Mouse (Mus musculus): Measurements from ENCODE around the gene Tbc1d22a. TPM values are rescaled to one million over a fixed set of nuclear protein-coding genes. Genes with fewer than 3 reads are reported as not detected.

Gene Tbc1d22a
- polyA plus RNA-seq, 1 experiment from 2014 or later: 10.8 TPM

DNA sequence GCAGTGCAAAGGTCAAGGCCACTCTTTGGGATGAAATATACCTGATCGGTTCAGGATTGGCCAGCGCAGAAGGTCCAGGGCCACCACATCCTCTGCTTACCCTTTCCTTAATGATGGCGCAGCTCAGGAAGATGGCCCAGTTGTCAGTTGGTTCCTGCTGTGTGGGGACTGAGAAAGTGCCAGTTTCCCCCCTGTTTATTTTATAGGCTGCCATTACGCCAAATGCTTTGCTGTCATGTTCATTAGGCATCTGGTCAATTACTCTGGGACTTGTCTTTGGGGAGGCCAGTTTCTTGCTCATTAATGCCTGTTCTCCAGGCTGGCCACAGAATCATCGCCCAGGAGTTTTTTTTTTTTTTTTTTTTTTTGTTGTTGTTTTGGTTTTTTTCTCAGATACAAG, 299.1 kb downstream of the Tbc1d22a start:
- H3K4me1 ChIP-seq: 0 out of 2 replicates have a peak, but pooled peaks cover 5% of the 10 kb centered on the region
- H3K27ac ChIP-seq: no peak overlapping the region
- no peaks in the 10 kb centered on the region for H3K36me3 ChIP-seq (replicated peaks)
- no peak for DNase-seq (ENCODE audit: extremely low spot score, low spot score)
- no peaks in the 10 kb centered on the region for H3K27me3 ChIP-seq (ENCODE audit: poor library complexity, severe bottlenecking)
- WGBS: 90% methylated on average over 5 of the region's 5 CpGs
- H3K4me3 ChIP-seq: no peak overlapping the region
- no peaks in the 10 kb centered on the region for H3K9me3 ChIP-seq

- WGBS: 75% methylated on average over 4 of the region's 4 CpGs
Observed at GRCm38 (mm10) chr15:86520201-86520600, 305.9 kb downstream of the Tbc1d22a start.

GRCm38 (mm10) chr15:86535356-86535755, 321.1 kb downstream of the Tbc1d22a start:
- Histone ChIP-seq H3K27me3 (ENCODE audit: poor library complexity, severe bottlenecking) (no peaks in the 10 kb centered on the region), H3K36me3 (replicated peaks) (no peaks in the 10 kb centered on the region), H3K4me3 (no peak overlapping the region), H3K9me3 (no peaks in the 10 kb centered on the region), H3K4me1 (no peaks in the 10 kb centered on the region), H3K27ac (no peak overlapping the region)
- DNase-seq (ENCODE audit: extremely low spot score, low spot score): no peak
- WGBS: 86% methylated on average over 6 of the region's 6 CpGs

More at GRCm38 (mm10) chr15:86520201-86520600, 305.9 kb downstream of the Tbc1d22a start:
- Histone ChIP-seq H3K9me3 (no peaks in the 10 kb centered on the region; the same call in 1 of the 2 replicates), H3K4me3 (no peak overlapping the region), H3K27me3 (ENCODE audit: poor library complexity, severe bottlenecking) (no peaks in the 10 kb centered on the region), H3K4me1 (0 out of 2 replicates have a peak, but pooled peaks cover 4% of the 10 kb centered on the region), H3K27ac (no peak overlapping the region), H3K36me3 (replicated peaks) (no peaks in the 10 kb centered on the region)
- no peak for DNase-seq (ENCODE audit: extremely low spot score, low spot score)

GRCm38 (mm10) chr15:86542371-86542770, 328.1 kb downstream of the Tbc1d22a start:
- DNase-seq (ENCODE audit: extremely low spot score, low spot score): no peak
- no peaks in the 10 kb centered on the region for H3K36me3 ChIP-seq (replicated peaks)
- 88% methylated on average over 3 of the region's 3 CpGs for WGBS
- H3K4me1 ChIP-seq: no peaks in the 10 kb centered on the region
- H3K9me3 ChIP-seq: no peaks in the 10 kb centered on the region
- H3K27ac ChIP-seq: no peak overlapping the region
- no peaks in the 10 kb centered on the region for H3K27me3 ChIP-seq (ENCODE audit: poor library complexity, severe bottlenecking)
- H3K4me3 ChIP-seq: no peak overlapping the region

- Histone ChIP-seq H3K36me3 (replicated peaks) (no peaks in the 10 kb centered on the region), H3K27me3 (ENCODE audit: poor library complexity, severe bottlenecking) (no peaks in the 10 kb centered on the region), H3K27ac (no peak overlapping the region), H3K4me1 (no peaks in the 10 kb centered on the region), H3K9me3 (peaks cover 17% of the 10 kb centered on the region; the same call in 1 of the 2 replicates), H3K4me3 (no peak overlapping the region)
- no peak for DNase-seq (ENCODE audit: extremely low spot score, low spot score)
- WGBS: 89% methylated on average over 1 of the region's 1 CpGs
Observed at GRCm38 (mm10) chr15:86544122-86544795, 330.0 kb downstream of the Tbc1d22a start.

Other genes starting within 250 kb of the Tbc1d22a start
- 2.4 and 2.6 TPM in 2 replicates for gene Celsr1, start 180.7 kb upstream of the Tbc1d22a start, polyA plus RNA-seq (2016; fragmentation: Nextera tagmentation; extraction: Ambion mirVana)
- 13.9 and 16.2 TPM in 2 replicates for gene Gramd4, start 156.8 kb upstream of the Tbc1d22a start, polyA plus RNA-seq (2016; fragmentation: Nextera tagmentation; extraction: Ambion mirVana)
- 10.7 and 10.9 TPM in 2 replicates for gene Cerk, start 28.3 kb upstream of the Tbc1d22a start, polyA plus RNA-seq (2016; fragmentation: Nextera tagmentation; extraction: Ambion mirVana)

All from forebrain, embryonic 10.5 days (tissue).